Mouse (Mus musculus): ENCODE measurements around the gene Dhdh. TPM values are rescaled to one million over a fixed set of nuclear protein-coding genes. Genes with fewer than 3 reads are reported as not detected.

Dhdh gene
- polyA plus RNA-seq, 1 experiment from 2014 or later, result 3.2 TPM

GRCm38 (mm10) chr7:45524841-45525621, 36.4 kb upstream of the Dhdh start:
- peaks cover 8% of the 10 kb centered on the region for H3K4me1 ChIP-seq (ENCODE audit: control insufficient read depth, insufficient read depth, low read length)

GRCm38 (mm10) chr7:45523678-45524170, 35.1 kb upstream of the Dhdh start:
- DNase-seq (ENCODE audit: low spot score, missing footprints), result no peak
- Histone ChIP-seq H3K27ac (ENCODE audit: low read depth, low read length) (no peak overlapping the region), H3K4me3 (ENCODE audit: low read depth, low read length) (no peak overlapping the region; the same call in 1 of the 2 replicates), H3K9ac (ENCODE audit: low read length) (no peak overlapping the region), H3K36me3 (ENCODE audit: control insufficient read depth, insufficient read depth, low read length) (no peaks in the 10 kb centered on the region), H3K27me3 (ENCODE audit: control insufficient read depth, insufficient read depth, low read length) (no peaks in the 10 kb centered on the region), H3K4me2 (no peak overlapping the region), H3K9me3 (ENCODE audit: control insufficient read depth, low read length) (no peaks in the 10 kb centered on the region), H3K4me1 (ENCODE audit: control insufficient read depth, insufficient read depth, low read length) (peaks cover 8% of the 10 kb centered on the region)
- no peak for ATAC-seq (ENCODE audit: low FRiP score)
- 88% methylated on average over 13 of the region's 13 CpGs for WGBS

More at GRCm38 (mm10) chr7:45524841-45525621, 36.4 kb upstream of the Dhdh start:
- no peaks in the 10 kb centered on the region for H3K9me3 ChIP-seq (ENCODE audit: control insufficient read depth, low read length)
- H3K36me3 ChIP-seq (ENCODE audit: control insufficient read depth, insufficient read depth, low read length), result no peaks in the 10 kb centered on the region
- peak overlapping the region; percentile 79 for H3K9ac ChIP-seq (ENCODE audit: low read length)
- H3K27me3 ChIP-seq (ENCODE audit: control insufficient read depth, insufficient read depth, low read length), result no peaks in the 10 kb centered on the region
- no peak overlapping the region; the same call in 1 of the 2 replicates for H3K27ac ChIP-seq (ENCODE audit: low read depth, low read length)
- H3K4me2 ChIP-seq, result peak overlapping the region; percentile 95
- ATAC-seq (ENCODE audit: low FRiP score), result no peak
- WGBS, result 28% methylated on average over 12 of the region's 12 CpGs
- H3K4me3 ChIP-seq (ENCODE audit: low read depth, low read length), result peak overlapping the region; percentile 73
- no peak for DNase-seq (ENCODE audit: low spot score, missing footprints)

DNA sequence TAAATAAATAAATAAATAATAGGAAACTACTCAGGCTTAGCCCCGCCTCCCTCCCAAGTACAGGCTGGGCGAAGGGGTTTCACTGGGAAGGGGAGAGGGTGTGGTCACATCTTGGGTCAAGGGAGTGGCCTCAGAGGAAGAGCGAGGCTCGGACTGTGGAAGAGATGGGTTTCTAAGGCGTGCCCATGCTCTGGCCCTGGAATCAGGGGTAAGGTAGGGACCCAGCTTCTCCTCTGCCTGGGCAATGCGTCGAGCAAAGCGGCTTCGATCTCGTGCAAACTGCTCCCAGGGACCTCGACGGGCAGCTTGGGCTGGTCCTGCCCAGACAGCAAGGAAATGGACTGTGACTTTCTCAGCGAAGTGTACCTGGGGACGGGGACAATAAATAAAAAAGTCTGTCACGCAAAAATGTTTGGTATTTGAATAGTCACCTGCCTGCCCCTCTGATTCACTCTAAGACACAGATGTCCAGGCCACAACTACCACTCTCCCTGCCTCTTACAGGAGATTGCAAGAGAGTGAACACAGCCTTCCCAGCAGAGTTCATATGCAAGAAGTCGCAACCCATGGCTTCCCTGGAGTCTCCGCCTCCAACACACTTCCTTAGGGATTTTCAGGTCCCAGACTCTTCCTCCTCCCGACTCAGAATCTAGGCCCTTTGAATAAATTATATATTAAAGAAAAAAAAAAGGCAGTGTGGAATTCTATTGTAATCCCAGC, 34.5 kb upstream of the Dhdh start:
- Histone ChIP-seq H3K9me3 (ENCODE audit: control insufficient read depth, low read length) (no peaks in the 10 kb centered on the region), H3K27me3 (ENCODE audit: control insufficient read depth, insufficient read depth, low read length) (no peaks in the 10 kb centered on the region), H3K36me3 (ENCODE audit: control insufficient read depth, insufficient read depth, low read length) (no peaks in the 10 kb centered on the region), H3K4me2 (no peak overlapping the region), H3K9ac (ENCODE audit: low read length) (no peak overlapping the region), H3K4me1 (ENCODE audit: control insufficient read depth, insufficient read depth, low read length) (peaks cover 8% of the 10 kb centered on the region), H3K27ac (ENCODE audit: low read depth, low read length) (no peak overlapping the region), H3K4me3 (ENCODE audit: low read depth, low read length) (no peak overlapping the region; the same call in 1 of the 2 replicates)
- ATAC-seq (ENCODE audit: low FRiP score) (no peak), DNase-seq (ENCODE audit: low spot score, missing footprints) (no peak)
- 79% methylated on average over 18 of the region's 18 CpGs for WGBS

DNA sequence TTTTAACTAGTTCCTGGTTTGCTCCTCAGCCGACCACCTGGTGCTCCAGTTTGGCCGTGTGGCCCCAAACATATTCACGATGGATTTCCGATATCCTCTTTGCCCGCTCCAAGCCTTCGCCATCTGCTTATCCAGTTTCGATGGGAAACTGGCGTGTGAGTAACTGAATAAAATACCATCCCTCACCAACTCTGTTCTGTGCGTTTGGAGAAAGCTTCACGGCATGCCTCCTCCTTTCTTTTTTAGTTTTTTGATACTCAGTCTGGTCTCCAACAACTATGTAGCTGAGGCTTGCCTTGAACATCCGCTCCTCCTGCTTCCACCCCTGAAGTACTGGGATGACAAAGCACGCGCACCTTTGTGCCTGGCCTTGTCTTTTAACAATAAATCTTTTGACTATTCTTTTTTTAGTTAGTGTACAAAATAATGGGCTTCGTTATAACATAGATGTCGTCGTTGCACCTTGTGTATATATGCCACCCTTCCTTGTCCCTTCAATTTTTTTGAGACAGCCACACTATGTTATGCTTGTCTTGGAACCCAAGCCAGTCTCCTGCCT, 33.7 kb upstream of the Dhdh start:
- H3K4me3 ChIP-seq (ENCODE audit: low read depth, low read length), result peak overlapping the region; percentile 40
- peaks cover 8% of the 10 kb centered on the region for H3K4me1 ChIP-seq (ENCODE audit: control insufficient read depth, insufficient read depth, low read length)
- H3K27ac ChIP-seq (ENCODE audit: low read depth, low read length), result no peak overlapping the region
- WGBS, result 52% methylated on average over 16 of the region's 16 CpGs
- no peak for DNase-seq (ENCODE audit: low spot score, missing footprints)
- H3K36me3 ChIP-seq (ENCODE audit: control insufficient read depth, insufficient read depth, low read length), result no peaks in the 10 kb centered on the region
- peak overlapping the region; percentile 68 for H3K9ac ChIP-seq (ENCODE audit: low read length)
- H3K4me2 ChIP-seq, result peak overlapping the region; percentile 41
- H3K9me3 ChIP-seq (ENCODE audit: control insufficient read depth, low read length), result no peaks in the 10 kb centered on the region
- no peak for ATAC-seq (ENCODE audit: low FRiP score)
- H3K27me3 ChIP-seq (ENCODE audit: control insufficient read depth, insufficient read depth, low read length), result no peaks in the 10 kb centered on the region

- Histone ChIP-seq H3K27ac (ENCODE audit: low read depth, low read length) (0 out of 2 replicates have a peak overlapping the region, but pooled peaks have one; percentile 3), H3K4me1 (ENCODE audit: control insufficient read depth, insufficient read depth, low read length) (peaks cover 8% of the 10 kb centered on the region), H3K9me3 (ENCODE audit: control insufficient read depth, low read length) (no peaks in the 10 kb centered on the region), H3K36me3 (ENCODE audit: control insufficient read depth, insufficient read depth, low read length) (no peaks in the 10 kb centered on the region), H3K4me3 (ENCODE audit: low read depth, low read length) (peak overlapping the region; percentile 40), H3K27me3 (ENCODE audit: control insufficient read depth, insufficient read depth, low read length) (no peaks in the 10 kb centered on the region), H3K4me2 (peak overlapping the region; percentile 41), H3K9ac (ENCODE audit: low read length) (peak overlapping the region; percentile 68)
- WGBS, result under 1% methylated on average over 28 of the region's 28 CpGs
- DNase-seq (ENCODE audit: low spot score, missing footprints) (peak; percentile 98), ATAC-seq (ENCODE audit: low FRiP score) (peak; percentile 68)
Measured at GRCm38 (mm10) chr7:45521728-45522184, 33.2 kb upstream of the Dhdh start.

DNA sequence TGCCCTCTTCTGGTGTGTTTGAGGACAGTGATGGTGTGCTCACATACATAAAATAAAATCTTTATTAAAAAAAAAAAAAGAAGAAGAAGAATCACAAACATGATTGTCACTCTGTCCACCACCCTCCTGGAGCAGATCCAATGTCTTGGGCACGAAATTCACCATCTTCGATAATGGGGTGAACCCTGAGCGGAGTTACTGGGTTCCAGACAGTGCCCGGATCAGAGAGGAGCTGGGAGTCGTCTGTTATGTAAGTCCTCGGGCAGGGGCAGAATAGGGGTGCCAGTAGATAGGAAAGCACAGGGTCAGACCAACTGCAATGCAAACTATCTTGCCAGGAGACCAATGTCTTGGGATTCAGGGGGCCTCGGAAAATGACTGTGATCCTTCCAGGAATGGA, 32.0 kb upstream of the Dhdh start:
- Histone ChIP-seq H3K36me3 (ENCODE audit: control insufficient read depth, insufficient read depth, low read length) (no peaks in the 10 kb centered on the region), H3K9ac (ENCODE audit: low read length) (no peak overlapping the region), H3K4me3 (ENCODE audit: low read depth, low read length) (no peak overlapping the region), H3K27ac (ENCODE audit: low read depth, low read length) (no peak overlapping the region), H3K4me2 (no peak overlapping the region), H3K4me1 (ENCODE audit: control insufficient read depth, insufficient read depth, low read length) (peaks cover 8% of the 10 kb centered on the region), H3K27me3 (ENCODE audit: control insufficient read depth, insufficient read depth, low read length) (no peaks in the 10 kb centered on the region), H3K9me3 (ENCODE audit: control insufficient read depth, low read length) (no peaks in the 10 kb centered on the region)
- ATAC-seq (ENCODE audit: low FRiP score) (no peak), DNase-seq (ENCODE audit: low spot score, missing footprints) (no peak)
- WGBS, result 94% methylated on average over 7 of the region's 7 CpGs

DNA sequence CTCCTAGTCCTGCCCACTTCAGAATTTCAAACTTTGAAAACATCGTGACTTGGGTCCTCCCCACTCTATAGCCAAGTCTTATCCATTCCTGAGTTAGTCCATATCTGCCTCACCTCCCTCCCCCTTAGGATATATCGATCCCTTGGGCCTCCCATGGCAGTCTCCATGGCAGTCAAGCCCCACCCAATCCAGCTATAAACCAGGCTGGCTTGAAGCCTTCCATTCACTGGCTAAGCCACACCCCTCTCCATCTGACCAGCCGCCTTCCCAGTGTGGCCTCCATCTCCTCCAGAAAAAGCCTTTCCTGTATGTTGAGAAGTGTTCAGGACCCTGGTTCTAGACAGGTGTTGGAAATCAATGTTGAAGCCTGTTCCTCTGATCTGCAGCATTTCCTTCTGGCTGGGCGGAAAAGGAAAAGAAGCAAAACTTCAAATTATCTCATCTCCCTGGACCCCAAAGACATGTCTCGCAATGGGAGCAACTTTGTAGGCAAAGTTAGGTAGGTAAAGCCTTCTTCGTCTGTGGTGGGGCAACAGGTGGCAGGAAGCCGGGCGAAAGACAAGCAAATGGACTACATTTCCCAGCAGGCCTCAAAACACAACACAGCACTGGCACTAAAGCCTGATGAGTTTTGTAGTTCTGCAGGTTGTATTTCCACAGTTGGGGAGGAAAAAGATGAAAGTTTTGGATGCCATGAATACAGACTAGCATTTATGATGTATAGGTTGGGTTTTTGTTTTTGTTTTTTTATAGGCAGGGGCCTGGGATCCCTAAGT, 30.9 kb upstream of the Dhdh start:
- Histone ChIP-seq H3K27me3 (ENCODE audit: control insufficient read depth, insufficient read depth, low read length) (no peaks in the 10 kb centered on the region), H3K9ac (ENCODE audit: low read length) (no peak overlapping the region), H3K36me3 (ENCODE audit: control insufficient read depth, insufficient read depth, low read length) (no peaks in the 10 kb centered on the region), H3K4me1 (ENCODE audit: control insufficient read depth, insufficient read depth, low read length) (no peaks in the 10 kb centered on the region), H3K4me2 (no peak overlapping the region), H3K27ac (ENCODE audit: low read depth, low read length) (no peak overlapping the region), H3K9me3 (ENCODE audit: control insufficient read depth, low read length) (no peaks in the 10 kb centered on the region), H3K4me3 (ENCODE audit: low read depth, low read length) (no peak overlapping the region)
- ATAC-seq (ENCODE audit: low FRiP score) (no peak), DNase-seq (ENCODE audit: low spot score, missing footprints) (no peak)
- 78% methylated on average over 8 of the region's 8 CpGs for WGBS

- H3K4me1 ChIP-seq (ENCODE audit: control insufficient read depth, insufficient read depth, low read length), result no peaks in the 10 kb centered on the region
- DNase-seq (ENCODE audit: low spot score, missing footprints), result no peak
- H3K27ac ChIP-seq (ENCODE audit: low read depth, low read length), result no peak overlapping the region
- WGBS, result 94% methylated on average over 16 of the region's 16 CpGs
- ATAC-seq (ENCODE audit: low FRiP score), result no peak
- no peaks in the 10 kb centered on the region for H3K9me3 ChIP-seq (ENCODE audit: control insufficient read depth, low read length)
- H3K4me2 ChIP-seq, result no peak overlapping the region
- H3K36me3 ChIP-seq (ENCODE audit: control insufficient read depth, insufficient read depth, low read length), result no peaks in the 10 kb centered on the region
- no peaks in the 10 kb centered on the region for H3K27me3 ChIP-seq (ENCODE audit: control insufficient read depth, insufficient read depth, low read length)
- no peak overlapping the region for H3K4me3 ChIP-seq (ENCODE audit: low read depth, low read length)
- H3K9ac ChIP-seq (ENCODE audit: low read length), result no peak overlapping the region
Measured at GRCm38 (mm10) chr7:45518618-45519017, 30.0 kb upstream of the Dhdh start.

Data from midbrain, embryonic 11.5 days (tissue).